Mouse (Mus musculus) forebrain, postnatal 0 days (tissue): ENCODE results near the gene Chchd1. TPM values are rescaled to one million over a fixed set of nuclear protein-coding genes. Genes with fewer than 3 reads are reported as not detected.

Experiments
- ATAC-seq: fragments of 200-750 bp; cut with Nextera tagmentation; 2 replicates; pipeline ENCODE4 v1.8.0; 2017; ENCODE audit warnings: mild to moderate bottlenecking, moderate library complexity
- DNase-seq: peaks from one replicate; pipeline ENCODE4 v3.0.0-alpha.2; 2015
- H3K27ac ChIP-seq: fragments of 300-500 bp; sonication (generic); 2 replicates; pipeline ENCODE4 v1.5.1; 2014; ENCODE audit warnings: low read depth, mild to moderate bottlenecking, antibody characterized with exemption, low read length, moderate library complexity, mixed read lengths
- H3K27me3 ChIP-seq: fragments of 300-500 bp; sonication (generic); 2 replicates; pipeline ENCODE4 v1.6.1; 2014; ENCODE audit warnings: mild to moderate bottlenecking, low read length, mixed read lengths; ENCODE audit not compliant: insufficient read depth
- H3K36me3 ChIP-seq: fragments of 300-500 bp; sonication (generic); 2 replicates; pipeline ENCODE4 v1.6.1; 2014; ENCODE audit warnings: mild to moderate bottlenecking, moderate library complexity; ENCODE audit not compliant: insufficient read depth
- H3K4me1 ChIP-seq: fragments of 300-500 bp; sonication (generic); 2 replicates; pipeline ENCODE4 v1.6.1; 2014; ENCODE audit warnings: antibody characterized with exemption; ENCODE audit not compliant: insufficient read depth
- H3K4me2 ChIP-seq: fragments of 300-500 bp; sonication (generic); 2 replicates; pipeline ENCODE4 v1.6.1; 2014; ENCODE audit warnings: low read depth, mild to moderate bottlenecking, moderate library complexity
- H3K4me3 ChIP-seq: fragments of 300-500 bp; sonication (generic); 2 replicates; pipeline ENCODE4 v1.5.1; 2014; ENCODE audit warnings: low read depth, low read length, mixed read lengths
- H3K9ac ChIP-seq: fragments of 300-500 bp; sonication (generic); 2 replicates; pipeline ENCODE4 v1.6.1; 2014; ENCODE audit warnings: mild to moderate bottlenecking
- H3K9me3 ChIP-seq: fragments of 300-500 bp; sonication (generic); 2 replicates; pipeline ENCODE4 v1.6.1; 2016; ENCODE audit warnings: low read length
- CTCF ChIP-seq: sonication (generic); IDR thresholded peaks from 2 replicates; pipeline ENCODE4 v1.5.1; 2016; ENCODE audit warnings: antibody characterized with exemption, control low read depth, low read depth
- WGBS: fragments of 180-500 bp; shearing (Covaris S2); extraction: QIAGEN DNeasy Blood & Tissue Kit; methylation state at CpG from one replicate; pipeline ENCODE4 v1.1.7; 2014; 5-methylcytosine and 5-hydroxymethylcytosine counted together
- microRNA-seq, 2 experiments: library from miRNA; unstranded; fragments of <30 nt; microRNA quantifications; one replicate each; pipeline ENCODE4; 2016
- polyA plus RNA-seq: library from polyadenylated mRNA; unstranded; fragments of >200 nt; fragmentation: Nextera tagmentation; extraction: Ambion mirVana; gene quantifications from 2 replicates; pipeline ENCODE4 v1.2.1, GENCODE M21; 2015
- total RNA-seq: library from RNA; depleted of rRNA; stranded (reverse); fragments of >200 nt; gene quantifications from 2 replicates; pipeline ENCODE4 v1.2.3, GENCODE M21; 2014; rRNA removed

Gene Chchd1
- total and polyA plus RNA-seq, 2 experiments from 2014 or later: 222 to 257 TPM

DNA sequence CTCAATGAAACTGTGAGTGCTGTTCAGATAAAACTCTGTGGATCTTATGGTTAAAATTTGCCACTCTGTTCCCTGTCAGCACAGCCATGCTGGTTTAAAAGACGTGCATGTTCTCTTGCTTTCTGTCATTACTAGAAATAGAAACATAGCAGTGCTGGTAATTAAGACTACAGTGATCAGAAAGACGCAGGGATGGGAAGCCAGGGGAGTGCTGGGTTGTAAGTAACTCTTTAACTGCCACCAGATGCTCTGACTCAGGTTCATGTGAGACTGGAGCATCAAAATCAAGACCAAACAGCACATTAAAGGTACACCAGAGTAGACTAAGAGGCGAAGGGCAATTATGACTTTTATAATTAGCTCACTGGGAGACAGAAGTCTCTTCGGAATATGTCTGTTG lies 45.6 kb downstream of the Chchd1 start:
- Histone ChIP-seq H3K27me3 (no peaks in the 10 kb centered on the region), H3K27ac (no peak overlapping the region), H3K4me3 (no peak overlapping the region), H3K4me2 (no peak overlapping the region), H3K9me3 (no peaks in the 10 kb centered on the region), H3K9ac (no peak overlapping the region), H3K36me3 (peaks cover 40% of the 10 kb centered on the region), H3K4me1 (no peaks in the 10 kb centered on the region)
- ATAC-seq (peak; percentile 63), DNase-seq (peak; percentile 20)
- no peak for TF ChIP-seq CTCF
- WGBS: 62% methylated on average over 4 of the region's 4 CpGs

DNA sequence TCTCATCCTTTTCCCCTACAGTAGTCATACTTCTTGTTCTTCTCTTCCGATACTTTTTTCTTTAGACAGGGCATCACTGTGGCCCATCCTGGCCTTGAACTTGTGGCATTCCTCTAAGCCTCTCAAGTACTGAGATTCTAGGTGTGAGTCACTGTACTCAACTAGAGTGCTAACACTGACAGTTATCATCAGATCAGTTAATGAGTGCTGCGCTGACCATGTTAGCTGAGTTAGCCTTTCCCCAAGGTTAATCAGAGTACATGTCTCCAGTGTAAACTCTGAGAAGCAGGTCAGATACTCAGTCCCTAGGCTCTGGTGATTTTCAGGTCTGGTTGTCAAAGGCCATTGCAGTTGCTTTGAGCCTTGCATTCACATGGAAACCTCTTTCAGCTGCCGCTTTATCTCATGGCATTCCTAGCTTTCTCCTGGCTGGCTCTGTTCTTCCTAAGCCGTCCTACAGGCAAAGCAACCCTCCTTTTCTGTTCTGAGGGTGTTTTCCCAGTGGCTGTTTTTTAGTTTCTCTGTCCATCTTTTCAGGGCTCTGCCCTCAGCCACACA lies 46.8 kb downstream of the Chchd1 start:
- H3K27ac ChIP-seq: no peak overlapping the region
- no peak overlapping the region for H3K4me2 ChIP-seq
- no peaks in the 10 kb centered on the region for H3K27me3 ChIP-seq
- H3K9ac ChIP-seq: no peak overlapping the region
- no peak for TF ChIP-seq CTCF
- H3K4me3 ChIP-seq: no peak overlapping the region
- H3K36me3 ChIP-seq: peaks cover 36% of the 10 kb centered on the region
- H3K9me3 ChIP-seq: no peaks in the 10 kb centered on the region
- no peak for ATAC-seq
- no peak for DNase-seq
- H3K4me1 ChIP-seq: no peaks in the 10 kb centered on the region
- 80% methylated on average over 4 of the region's 4 CpGs for WGBS

GRCm38 (mm10) chr14:20750503-20750902 lies 47.7 kb downstream of the Chchd1 start:
- no peak for TF ChIP-seq CTCF
- Histone ChIP-seq H3K36me3 (peaks cover 36% of the 10 kb centered on the region), H3K4me2 (no peak overlapping the region), H3K27ac (no peak overlapping the region), H3K9ac (no peak overlapping the region), H3K4me3 (no peak overlapping the region), H3K9me3 (no peaks in the 10 kb centered on the region), H3K27me3 (no peaks in the 10 kb centered on the region), H3K4me1 (no peaks in the 10 kb centered on the region)
- DNase-seq (no peak), ATAC-seq (no peak)
- WGBS: 90% methylated on average over 5 of the region's 5 CpGs

GRCm38 (mm10) chr14:20753792-20754191 lies 51.0 kb downstream of the Chchd1 start:
- H3K36me3 ChIP-seq: peaks cover 55% of the 10 kb centered on the region
- H3K9ac ChIP-seq: no peak overlapping the region
- H3K27me3 ChIP-seq: no peaks in the 10 kb centered on the region
- 83% methylated on average over 3 of the region's 3 CpGs for WGBS
- no peak overlapping the region for H3K4me3 ChIP-seq
- H3K4me2 ChIP-seq: no peak overlapping the region
- no peaks in the 10 kb centered on the region for H3K9me3 ChIP-seq
- H3K4me1 ChIP-seq: no peaks in the 10 kb centered on the region
- TF ChIP-seq CTCF: no peak
- no peak overlapping the region for H3K27ac ChIP-seq
- ATAC-seq (no peak), DNase-seq (no peak)

Small RNA genes lying within 50 kb of the gene (microRNA-seq; reads per million reads assigned to microRNA genes)
- 2.9 to 3.5 reads per million in 2 experiments for gene Mir6946

Other genes starting within 250 kb of the Chchd1 start
- 36.7 and 43.0 TPM in 2 replicates for gene Anxa7, start 222.9 kb upstream of the Chchd1 start, total RNA-seq
- 20.9 and 21.2 TPM in 2 replicates for gene Anxa7, start 222.9 kb upstream of the Chchd1 start, polyA plus RNA-seq
- 0.14 and 0.15 TPM in 2 replicates for gene Mss51, start 206.1 kb upstream of the Chchd1 start, total RNA-seq
- gene Mss51, start 206.1 kb upstream of the Chchd1 start, polyA plus RNA-seq: not detected in 2 replicates
- gene Ppp3cb, start 156.4 kb upstream of the Chchd1 start, total RNA-seq: 172 and 194 TPM in 2 replicates
- gene Ppp3cb, start 156.4 kb upstream of the Chchd1 start, polyA plus RNA-seq: 83.5 and 103 TPM in 2 replicates
- 20.5 and 28.9 TPM in 2 replicates for gene Usp54, start 61.9 kb upstream of the Chchd1 start, total RNA-seq
- 3.0 and 4.8 TPM in 2 replicates for gene Usp54, start 61.9 kb upstream of the Chchd1 start, polyA plus RNA-seq
- 0.15 and 0.57 TPM in 2 replicates for gene Myoz1, start 46.5 kb upstream of the Chchd1 start, total RNA-seq
- gene Myoz1, start 46.5 kb upstream of the Chchd1 start, polyA plus RNA-seq: 0.30 and 0.83 TPM in 2 replicates
- 0.15 and 0.24 TPM in 2 replicates for gene Synpo2l, start 34.7 kb upstream of the Chchd1 start, total RNA-seq
- gene Synpo2l, start 34.7 kb upstream of the Chchd1 start, polyA plus RNA-seq: 0.17 and 0.19 TPM in 2 replicates
- gene Sec24c, start 28.7 kb upstream of the Chchd1 start, total RNA-seq: 65.0 and 86.4 TPM in 2 replicates
- gene Sec24c, start 28.7 kb upstream of the Chchd1 start, polyA plus RNA-seq: 46.0 and 57.1 TPM in 2 replicates
- 11.2 and 17.9 TPM in 2 replicates for gene Fut11, start 8.0 kb upstream of the Chchd1 start, total RNA-seq
- 14.0 and 20.7 TPM in 2 replicates for gene Fut11, start 8.0 kb upstream of the Chchd1 start, polyA plus RNA-seq
- gene Zswim8, start 4.5 kb downstream of the Chchd1 start, total RNA-seq: 112 and 162 TPM in 2 replicates
- gene Zswim8, start 4.5 kb downstream of the Chchd1 start, polyA plus RNA-seq: 24.6 and 28.2 TPM in 2 replicates
- gene Ndst2, start 31.6 kb downstream of the Chchd1 start, total RNA-seq: 16.3 and 25.0 TPM in 2 replicates
- 6.7 and 11.2 TPM in 2 replicates for gene Ndst2, start 31.6 kb downstream of the Chchd1 start, polyA plus RNA-seq
- gene Camk2g, start 91.1 kb downstream of the Chchd1 start, total RNA-seq: 137 and 145 TPM in 2 replicates
- 165 and 231 TPM in 2 replicates for gene Camk2g, start 91.1 kb downstream of the Chchd1 start, polyA plus RNA-seq
- gene Plau, start 133.7 kb downstream of the Chchd1 start, total RNA-seq: 0.62 and 1.1 TPM in 2 replicates
- 0.23 and 0.44 TPM in 2 replicates for gene Plau, start 133.7 kb downstream of the Chchd1 start, polyA plus RNA-seq
- gene Vcl, start 226.4 kb downstream of the Chchd1 start, total RNA-seq: 15.5 and 21.6 TPM in 2 replicates
- 4.4 and 6.6 TPM in 2 replicates for gene Vcl, start 226.4 kb downstream of the Chchd1 start, polyA plus RNA-seq